Mouse (Mus musculus) adrenal gland, postnatal 4 days (tissue): ENCODE measurements around the gene Cd99l2. TPM values are rescaled to one million over a fixed set of nuclear protein-coding genes. Genes with fewer than 3 reads are reported as not detected.

Source experiments
- DNase-seq, 2 experiments: peaks; one replicate each; pipeline ENCODE4 v3.0.0; 2021 to 2022; ENCODE audit warnings: low spot score in 2 of 2, mixed read lengths in 2 of 2
- total RNA-seq, 2 experiments: library from RNA; stranded (reverse); gene quantifications; 2 replicates each; pipeline ENCODE4 v1.2.3; 2021

The Cd99l2 gene
- total RNA-seq, 2 experiments from 2014 or later, result 64.1 to 66.0 TPM

DNA sequence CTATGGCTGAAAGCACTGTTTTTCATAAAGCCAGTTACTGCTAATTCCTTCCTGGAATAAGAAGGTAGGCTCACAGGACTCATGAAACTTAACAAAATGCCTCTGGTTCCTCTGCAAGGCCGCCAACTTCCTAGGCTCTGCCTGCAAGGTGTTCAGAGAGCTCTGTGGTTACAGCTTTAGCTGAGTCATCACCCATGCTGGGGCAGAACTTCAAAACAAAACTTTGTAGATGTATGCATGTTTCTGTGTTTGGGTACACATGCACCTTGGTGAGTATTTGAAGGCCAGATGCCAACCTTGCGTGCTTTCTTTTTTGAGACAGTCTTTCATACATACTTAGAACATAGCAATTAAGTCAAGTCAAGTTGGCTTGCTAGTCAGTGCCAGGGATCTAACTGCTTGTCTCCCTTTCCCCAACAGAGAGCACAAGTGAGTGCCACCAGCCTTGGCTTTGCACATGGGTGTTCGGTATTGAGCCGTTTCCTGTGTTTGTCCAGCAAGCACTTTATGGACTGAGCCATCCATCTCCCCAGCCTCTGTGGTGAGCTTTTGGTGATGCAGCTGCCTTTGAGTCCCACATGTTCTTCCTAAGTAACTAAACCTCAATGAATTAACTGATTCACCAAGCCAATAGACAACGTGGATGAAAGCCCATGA, 23.9 kb downstream of the Cd99l2 start:
- no peak for DNase-seq

GRCm38 (mm10) chrX:71467491-71467890, 25.2 kb downstream of the Cd99l2 start:
- DNase-seq, result no peak

- DNase-seq, result no peak
Measured at GRCm38 (mm10) chrX:71465417-71465816, 27.2 kb downstream of the Cd99l2 start.

GRCm38 (mm10) chrX:71464138-71464826, 28.4 kb downstream of the Cd99l2 start:
- DNase-seq, result no peak

GRCm38 (mm10) chrX:71456078-71456737, 36.4 kb downstream of the Cd99l2 start:
- DNase-seq, result no peak

DNA sequence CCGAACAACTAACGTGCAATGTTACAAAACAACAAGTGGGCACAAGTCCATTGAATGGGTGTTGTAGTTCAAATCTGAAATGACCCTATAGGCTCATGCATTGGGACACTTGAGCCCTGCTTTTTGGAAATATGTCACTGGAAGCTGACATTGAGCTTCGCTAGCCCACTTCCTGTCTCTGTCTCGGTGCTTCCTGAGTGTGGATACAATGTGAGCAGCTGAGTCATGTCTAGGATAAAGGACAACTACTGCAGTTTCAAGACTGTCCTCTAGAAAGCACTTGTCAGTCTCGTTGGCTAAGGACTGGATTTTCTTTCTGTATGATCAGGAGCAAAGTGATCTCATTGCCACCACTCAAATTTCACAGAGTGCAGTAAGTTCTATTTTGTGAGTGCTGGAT, 49.7 kb downstream of the Cd99l2 start:
- DNase-seq, result no peak

GRCm38 (mm10) chrX:71439473-71439872, 53.2 kb downstream of the Cd99l2 start:
- no peak for DNase-seq

DNA sequence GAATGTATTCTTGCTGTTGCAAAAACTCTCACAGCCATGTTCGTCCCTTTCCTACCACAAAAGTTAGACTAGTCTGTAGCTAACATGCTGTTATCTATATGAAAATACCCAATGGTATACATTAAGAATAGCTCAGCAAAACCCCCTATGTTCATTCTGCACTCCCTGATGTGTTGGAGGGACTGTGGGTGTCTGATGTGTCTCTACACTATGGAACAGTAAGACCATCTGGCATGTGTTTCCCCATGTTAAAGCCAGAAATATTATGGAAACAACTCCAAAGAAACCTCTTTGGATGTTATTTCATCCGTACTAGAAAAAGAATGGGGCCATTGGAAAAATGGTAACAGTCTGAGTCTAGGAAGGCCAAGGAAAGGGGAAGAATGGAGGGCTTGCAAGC, 57.1 kb downstream of the Cd99l2 start:
- no peak for DNase-seq

DNA sequence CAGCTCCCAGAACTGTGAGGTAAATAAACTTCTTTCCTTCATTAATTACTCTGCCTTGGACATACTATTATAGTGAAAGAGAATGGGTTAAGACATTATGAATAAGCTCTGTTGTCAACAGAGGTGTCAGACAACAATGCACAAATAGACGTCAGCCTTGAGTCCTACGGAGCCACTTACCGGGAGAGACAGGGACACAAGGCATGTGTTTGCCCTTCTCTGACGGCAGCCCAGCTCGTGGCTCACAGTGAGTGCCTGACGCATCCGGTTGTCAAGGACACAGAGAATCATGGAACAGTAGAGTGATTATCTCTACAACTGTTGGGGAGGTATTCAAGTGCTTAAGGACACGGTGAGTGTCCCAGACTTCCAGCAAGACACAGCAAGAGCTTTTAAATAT, 57.8 kb downstream of the Cd99l2 start:
- no peak for DNase-seq

GRCm38 (mm10) chrX:71434448-71434847, 58.2 kb downstream of the Cd99l2 start:
- no peak for DNase-seq

DNA sequence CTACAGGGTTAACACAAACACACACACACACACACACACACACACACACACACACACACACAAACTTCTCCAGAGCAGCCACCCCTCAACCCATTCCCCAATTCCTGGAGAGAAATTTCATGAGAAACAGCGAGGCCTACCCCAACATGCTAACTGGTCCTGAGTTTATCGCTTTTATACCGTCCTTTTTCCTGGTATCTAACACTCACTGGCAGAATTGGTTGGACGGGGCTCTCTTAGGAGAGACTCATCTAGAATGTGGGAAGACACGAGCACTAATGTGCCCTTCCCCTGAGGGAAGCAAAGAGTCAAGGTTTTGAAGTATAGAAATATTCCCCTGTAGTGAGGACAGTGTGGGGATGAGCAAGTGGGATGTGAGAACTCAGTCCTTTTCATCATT, 61.7 kb downstream of the Cd99l2 start:
- DNase-seq, result no peak

- DNase-seq, result no peak
Measured at GRCm38 (mm10) chrX:71427491-71427890, 65.2 kb downstream of the Cd99l2 start.

DNA sequence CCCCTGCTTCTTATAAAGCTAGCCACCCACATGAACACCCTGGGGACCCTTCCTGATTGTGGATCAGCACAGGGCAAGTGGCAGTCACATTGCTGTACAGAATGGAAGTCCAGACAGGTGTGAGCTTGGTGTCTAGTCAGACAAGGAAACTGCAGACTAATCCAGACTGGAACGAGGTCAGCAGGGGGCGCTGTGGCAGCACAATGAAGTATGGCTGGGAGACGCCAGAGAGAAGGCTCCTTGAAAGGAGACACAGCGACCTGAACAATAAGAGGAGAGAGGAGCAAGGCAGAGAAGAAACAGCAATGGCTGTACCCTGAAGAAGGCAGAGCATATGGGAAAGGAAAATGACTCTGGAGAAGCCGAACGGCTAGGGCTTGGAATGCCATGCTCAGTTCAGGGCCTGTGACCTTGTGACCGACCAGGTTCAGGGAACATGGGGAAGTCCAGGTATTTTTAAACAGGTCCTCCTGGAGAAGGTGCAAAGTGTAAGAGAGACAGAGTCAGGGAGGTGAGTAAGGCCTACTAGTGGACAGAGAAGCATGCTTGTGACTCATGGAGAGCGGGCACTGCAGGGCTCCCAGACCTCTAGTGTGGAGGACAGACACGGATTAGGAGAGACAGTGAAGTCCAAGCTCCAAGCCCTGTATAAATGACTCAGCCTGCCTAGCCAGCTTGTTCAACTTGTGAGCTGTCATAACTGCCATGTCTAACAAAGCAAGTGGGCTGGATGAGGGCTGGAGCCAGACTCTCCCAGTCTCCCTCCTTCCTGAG, 66.7 kb downstream of the Cd99l2 start:
- peak; percentile 50 to 70 for DNase-seq

GRCm38 (mm10) chrX:71424852-71425251, 67.8 kb downstream of the Cd99l2 start:
- DNase-seq, result no peak

GRCm38 (mm10) chrX:71413616-71414015, 79.0 kb downstream of the Cd99l2 start:
- DNase-seq, result no peak

GRCm38 (mm10) chrX:71412776-71413175, 79.9 kb downstream of the Cd99l2 start:
- DNase-seq, result no peak

- no peak for DNase-seq
Measured at GRCm38 (mm10) chrX:71408386-71408785, 84.3 kb downstream of the Cd99l2 start.

DNA sequence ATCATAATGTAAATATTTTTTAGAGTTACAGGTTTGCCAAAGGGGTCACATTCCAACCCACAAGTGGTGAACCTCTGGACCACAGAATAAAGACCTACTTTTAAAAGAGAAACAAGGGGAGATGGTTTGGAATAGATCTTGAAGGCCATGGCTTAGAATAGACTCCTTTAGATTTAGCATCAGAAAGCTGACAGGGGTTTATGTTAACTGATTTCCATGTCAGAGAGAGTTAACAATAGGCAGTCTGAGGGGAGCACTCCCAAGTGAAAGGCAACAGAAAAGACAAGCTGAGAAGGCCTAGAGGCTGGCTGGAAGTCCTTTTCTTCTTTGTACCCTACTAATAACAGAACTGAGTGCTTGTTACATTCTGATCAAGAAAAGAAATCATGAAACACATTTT, 86.4 kb downstream of the Cd99l2 start:
- DNase-seq, result no peak

GRCm38 (mm10) chrX:71396326-71396725, 96.3 kb downstream of the Cd99l2 start:
- no peak for DNase-seq

DNA sequence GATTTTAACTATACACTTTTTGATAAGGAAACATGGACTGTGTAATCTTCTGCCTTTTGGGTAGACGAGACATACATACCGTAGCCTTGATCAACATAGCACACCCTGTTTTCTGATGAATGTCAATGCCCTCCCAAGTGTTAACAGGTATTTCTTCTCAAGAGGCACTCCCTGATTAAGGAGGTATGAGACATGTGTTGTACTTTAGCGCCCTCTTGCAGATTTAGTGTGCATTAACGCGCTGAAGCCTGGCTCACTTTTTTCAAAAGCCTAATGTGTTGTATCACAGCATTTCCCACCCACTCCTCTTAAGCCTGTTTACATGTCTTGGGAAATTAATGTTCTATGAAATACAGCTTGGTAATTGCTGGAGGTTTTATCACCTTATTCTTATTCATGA, 111.1 kb downstream of the Cd99l2 start:
- DNase-seq, result no peak

DNA sequence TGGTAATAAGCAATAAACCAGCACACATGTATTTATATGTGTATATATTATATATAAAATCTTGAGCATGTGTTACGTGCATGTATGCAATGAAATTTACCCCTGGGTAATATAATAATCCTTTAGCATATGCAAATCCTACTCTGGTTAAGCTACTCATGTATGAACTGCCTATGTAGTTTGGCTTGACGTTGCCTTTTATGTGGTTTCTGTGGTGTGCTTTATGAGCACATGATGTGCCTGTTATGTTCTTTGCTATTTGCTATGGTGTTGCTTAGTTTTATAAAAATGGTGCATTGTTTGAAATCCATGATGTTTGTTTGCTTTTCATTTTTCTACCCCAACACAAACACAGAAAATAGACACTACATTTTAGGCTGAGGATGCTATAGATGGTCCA, 114.2 kb downstream of the Cd99l2 start:
- DNase-seq, result no peak

DNA sequence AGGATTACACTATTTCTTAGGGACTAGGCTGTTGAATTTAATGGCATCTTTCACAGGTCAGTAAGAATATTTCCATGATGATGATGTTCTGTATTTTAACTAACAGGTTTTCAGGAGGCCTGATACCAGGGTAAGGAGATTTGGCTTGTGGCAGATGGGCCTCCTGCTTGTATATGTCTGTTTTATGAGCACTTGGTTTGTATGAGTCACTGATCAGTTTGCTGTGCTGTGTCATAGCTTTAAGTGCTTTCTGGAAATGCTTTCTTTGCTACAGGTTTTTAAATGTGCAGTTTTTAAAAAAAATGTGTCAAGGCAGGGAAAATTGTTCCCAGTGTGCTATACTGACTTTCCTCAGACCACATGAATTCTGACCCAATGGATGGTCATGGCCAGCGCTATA, 115.9 kb downstream of the Cd99l2 start:
- no peak for DNase-seq
